Mouse (Mus musculus) skeletal muscle tissue, postnatal 0 days (tissue): ENCODE data around the gene Gm20538. TPM values are rescaled to one million over a fixed set of nuclear protein-coding genes. Genes with fewer than 3 reads are reported as not detected.

Experiments used
- polyA plus RNA-seq: library from polyadenylated mRNA; unstranded; fragments of >200 nt; fragmentation: Nextera tagmentation; extraction: Ambion mirVana; gene quantifications from 2 replicates; pipeline ENCODE4 v1.2.1, GENCODE M21; 2015

The Gm20538 gene
- not detected in 2 replicates for polyA plus RNA-seq

GRCm38 (mm10) chr19:44552731-44553130 lies at the start of gene Gm20538:
TSS of gene Gm20538 (minus strand) at chr19:44552831.

GRCm38 (mm10) chr19:44562652-44563206 lies 10.1 kb upstream of the Gm20538 start, which contains the start of gene Hif1an:
TSS of gene Hif1an (plus strand) at chr19:44562850.

GRCm38 (mm10) chr19:44554861-44555590 lies 2.4 kb upstream of the Gm20538 start, which contains the start of gene Ndufb8:
TSS of gene Ndufb8 (minus strand) at chr19:44555440.

GRCm38 (mm10) chr19:44545321-44546041 lies 7.2 kb downstream of the Gm20538 start, which contains the start of gene Sec31b:
TSS of gene Sec31b (minus strand) at chr19:44545864.

Other genes starting within 250 kb of the Gm20538 start
- gene Scd4, start 219.7 kb downstream of the Gm20538 start, polyA plus RNA-seq: 0.05 and 0.26 TPM in 2 replicates
- gene Scd1, start 145.0 kb downstream of the Gm20538 start, polyA plus RNA-seq: 3.4 and 120 TPM in 2 replicates
- not detected in 2 replicates for gene Wnt8b, start 59.4 kb downstream of the Gm20538 start, polyA plus RNA-seq
- gene Sec31b, start 7.0 kb downstream of the Gm20538 start, polyA plus RNA-seq: 1.4 and 1.5 TPM in 2 replicates
- gene Ndufb8, start 2.6 kb upstream of the Gm20538 start, polyA plus RNA-seq: 936 and 1,033 TPM in 2 replicates
- gene Hif1an, start 10.0 kb upstream of the Gm20538 start, polyA plus RNA-seq: 41.6 and 54.8 TPM in 2 replicates
- not detected in 2 replicates for gene Pax2, start 203.2 kb upstream of the Gm20538 start, polyA plus RNA-seq